Mouse (Mus musculus) kidney, adult 2 months (tissue): ENCODE results near the gene Lima1. TPM values are rescaled to one million over a fixed set of nuclear protein-coding genes. Genes with fewer than 3 reads are reported as not detected.
A peak's percentile ranks its signal among the peaks of the same experiment; 100 is the strongest.

Source experiments
- DNase-seq: peaks from one replicate; pipeline ENCODE4 v3.0.0; 2021
- H3K27ac ChIP-seq: fragments of 200-500 bp; 2 replicates; pipeline ENCODE4 v1.5.1; 2012; ENCODE audit warnings: low read depth, low read length, control low read depth, inconsistent platforms; ENCODE audit not compliant: insufficient read depth
- H3K27me3 ChIP-seq: fragments of 200-500 bp; replicated peaks from 2 replicates; pipeline ENCODE4 v1.6.1; 2012; ENCODE audit warnings: mild to moderate bottlenecking, moderate library complexity, low read length, inconsistent platforms; ENCODE audit not compliant: control insufficient read depth, insufficient read depth
- H3K36me3 ChIP-seq: fragments of 200-500 bp; 2 replicates; pipeline ENCODE4 v1.6.1; 2012; ENCODE audit warnings: mild to moderate bottlenecking, moderate library complexity, low read length, inconsistent platforms; ENCODE audit not compliant: control insufficient read depth, insufficient read depth
- H3K4me1 ChIP-seq: fragments of 200-500 bp; 2 replicates; pipeline ENCODE4 v1.6.1; 2011; ENCODE audit warnings: low read length; ENCODE audit not compliant: control insufficient read depth, insufficient read depth
- H3K4me3 ChIP-seq: fragments of 200-500 bp; 2 replicates; pipeline ENCODE4 v1.5.1; 2011; ENCODE audit warnings: mild to moderate bottlenecking, low read depth, low read length, control low read depth; ENCODE audit not compliant: insufficient read depth
- CTCF ChIP-seq: fragments of 200-500 bp; conservative IDR thresholded peaks from 2 replicates; pipeline ENCODE4 v1.5.1; 2011; ENCODE audit warnings: low read depth, mild to moderate bottlenecking, control low read depth, low read length, moderate library complexity, mixed read lengths; ENCODE audit not compliant: insufficient read depth, insufficient read length
- POLR2A ChIP-seq: fragments of 200-500 bp; IDR thresholded peaks from one replicate; pipeline ENCODE4 v1.6.1; 2011; ENCODE audit warnings: low read depth, low read length, control low read depth
- WGBS: fragments of 180-500 bp; shearing (Covaris S2); methylation state at CpG from one replicate; pipeline ENCODE4 v1.1.7; 2018; 5-methylcytosine and 5-hydroxymethylcytosine counted together
- polyA plus RNA-seq: library from polyadenylated mRNA; depleted of rRNA; stranded (reverse); fragments of >200 nt; gene quantifications from 2 replicates; pipeline ENCODE4 v1.2.3, GENCODE M21; 2012; rRNA removed

The Lima1 gene
- polyA plus RNA-seq, 1 experiment = 32.7 TPM

DNA sequence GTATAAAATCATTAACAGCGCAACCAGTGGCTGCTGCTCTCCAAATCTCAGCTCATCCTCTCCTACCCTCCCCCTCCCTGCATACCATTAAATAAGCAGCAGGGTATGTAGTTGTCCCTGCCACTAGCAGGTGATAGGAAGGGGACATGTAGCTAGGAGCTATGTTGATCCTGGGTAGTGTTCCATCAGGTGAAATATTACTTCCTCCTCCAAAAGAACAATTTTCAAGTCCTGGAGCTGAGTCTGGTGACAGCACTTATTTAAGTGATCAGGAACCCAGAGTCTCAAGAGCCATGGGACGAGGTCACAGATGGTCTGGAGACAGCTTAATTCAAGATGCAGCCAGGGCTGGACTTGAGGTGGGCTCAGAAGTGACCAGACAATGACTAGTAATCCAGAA, 139.6 kb downstream of the Lima1 start:
- H3K36me3 ChIP-seq = no peaks in the 10 kb centered on the region; the same call in 1 of the 2 replicates
- H3K4me3 ChIP-seq = no peak overlapping the region
- DNase-seq = peak; percentile 100
- WGBS = 91% methylated on average over 2 of the region's 2 CpGs
- no peak overlapping the region for H3K27ac ChIP-seq
- no peaks in the 10 kb centered on the region for H3K27me3 ChIP-seq
- TF ChIP-seq CTCF (no peak), POLR2A (no peak)
- H3K4me1 ChIP-seq = no peaks in the 10 kb centered on the region

DNA sequence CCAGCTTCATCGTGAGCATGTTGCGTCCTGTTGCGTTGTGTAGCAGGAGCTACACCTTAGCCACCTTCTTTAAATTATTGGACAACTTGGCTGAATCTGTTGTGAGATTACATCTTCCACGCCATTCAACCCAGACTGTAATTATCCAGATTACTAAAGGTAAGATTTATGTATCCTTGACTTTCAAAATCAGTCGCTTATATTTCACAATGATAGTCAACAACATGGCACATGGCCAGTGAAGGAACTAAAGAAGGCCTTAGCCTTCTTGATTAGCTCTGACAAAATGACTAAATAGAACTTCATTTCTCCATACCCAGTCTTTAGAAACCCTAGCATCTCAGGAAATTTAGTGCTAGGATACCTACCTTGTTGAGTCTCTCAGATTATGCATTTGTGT, 142.1 kb downstream of the Lima1 start:
- DNase-seq = no peak
- Histone ChIP-seq H3K4me1 (no peaks in the 10 kb centered on the region), H3K36me3 (peaks cover 3% of the 10 kb centered on the region; the same call in 1 of the 2 replicates)

DNA sequence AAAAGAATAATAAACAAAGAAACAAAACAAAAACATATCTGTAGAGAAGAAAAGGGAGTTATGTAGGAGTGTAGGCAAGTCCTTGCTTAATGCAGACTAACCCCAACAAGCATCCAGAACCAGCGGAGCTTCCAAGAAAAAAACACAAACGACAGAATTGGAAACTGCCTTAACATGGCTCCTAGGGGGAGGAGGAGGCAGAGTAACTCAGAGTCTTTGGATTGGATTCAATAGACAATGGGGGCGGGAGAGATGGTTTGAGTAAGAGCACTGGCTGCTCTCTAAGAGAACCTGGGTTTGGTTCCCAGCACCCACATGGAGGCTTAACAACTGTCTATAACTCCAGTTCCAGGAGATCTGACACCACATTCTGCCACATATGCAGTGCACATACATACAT, 143.6 kb downstream of the Lima1 start:
- DNase-seq = no peak
- H3K4me3 ChIP-seq = no peak overlapping the region
- no peak for TF ChIP-seq CTCF
- TF ChIP-seq POLR2A = no peak
- peaks cover under 1% of the 10 kb centered on the region; the same call in 1 of the 2 replicates for H3K4me1 ChIP-seq
- no peaks in the 10 kb centered on the region for H3K27me3 ChIP-seq
- H3K27ac ChIP-seq = no peak overlapping the region
- H3K36me3 ChIP-seq = peaks cover 3% of the 10 kb centered on the region; the same call in 1 of the 2 replicates
- 90% methylated on average over 3 of the region's 3 CpGs for WGBS

More for the DNA sequence above, 142.1 kb downstream of the Lima1 start:
- TF ChIP-seq CTCF = no peak
- TF ChIP-seq POLR2A = no peak
- Histone ChIP-seq H3K4me3 (no peak overlapping the region), H3K27ac (no peak overlapping the region), H3K27me3 (no peaks in the 10 kb centered on the region)
- WGBS = 95% methylated on average over 5 of the region's 5 CpGs

DNA sequence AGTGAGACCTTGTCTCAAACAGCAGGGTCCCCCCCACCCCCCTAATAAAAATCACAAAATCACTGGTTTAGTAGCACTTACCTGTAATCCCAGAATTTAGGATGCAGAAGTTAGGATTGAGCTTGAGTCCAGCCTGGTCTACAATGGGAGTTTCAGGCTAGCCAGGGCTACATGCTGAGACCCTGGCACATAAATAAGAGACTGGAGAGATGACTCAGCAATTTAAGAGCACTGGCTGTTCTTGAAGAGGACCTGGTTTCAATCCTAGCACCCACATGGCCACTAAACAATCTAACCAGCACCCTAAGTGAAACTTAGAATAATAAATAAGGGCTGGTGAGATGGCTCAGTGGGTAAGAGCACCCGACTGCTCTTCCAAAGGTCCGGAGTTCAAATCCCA, 144.1 kb downstream of the Lima1 start:
- no peak overlapping the region for H3K27ac ChIP-seq
- WGBS = 87% methylated on average over 2 of the region's 2 CpGs
- TF ChIP-seq CTCF = no peak
- H3K27me3 ChIP-seq = no peaks in the 10 kb centered on the region
- peaks cover 3% of the 10 kb centered on the region; the same call in 1 of the 2 replicates for H3K36me3 ChIP-seq
- peaks cover 3% of the 10 kb centered on the region; the same call in 1 of the 2 replicates for H3K4me1 ChIP-seq
- DNase-seq = no peak
- H3K4me3 ChIP-seq = no peak overlapping the region

DNA sequence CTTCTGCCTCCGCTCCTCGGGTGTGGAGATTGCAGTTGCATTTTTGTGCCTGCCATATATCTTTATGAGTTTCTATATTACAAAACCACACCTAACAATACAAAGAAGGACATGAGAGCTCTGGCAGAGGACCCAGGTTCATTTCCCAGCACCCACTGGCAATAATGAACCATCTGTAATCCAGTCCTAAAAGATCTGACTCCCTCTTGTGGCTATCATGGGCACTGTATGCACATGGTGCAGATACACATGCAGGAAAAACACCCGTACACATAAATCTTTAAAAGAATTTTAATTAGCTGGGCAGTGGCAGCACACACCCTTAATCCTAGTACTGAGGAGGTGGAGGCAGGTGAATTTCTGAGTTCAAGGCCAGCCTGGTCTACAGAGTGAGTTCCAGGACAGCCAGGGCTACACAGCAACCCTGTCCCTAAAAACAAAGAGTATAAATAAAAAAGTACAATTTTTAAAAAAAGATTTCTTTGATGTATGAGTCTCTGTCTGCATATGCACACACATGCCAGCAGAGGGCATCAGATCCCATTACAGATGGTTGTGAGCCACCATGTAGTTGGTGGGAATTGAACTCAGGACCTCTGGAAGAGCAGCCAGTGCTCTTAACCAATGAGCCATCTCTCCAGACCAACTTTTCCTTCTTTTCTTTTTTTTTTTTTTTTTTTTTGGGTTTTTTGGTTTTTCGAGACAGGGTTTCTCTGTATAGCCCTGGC, 146.0 kb downstream of the Lima1 start:
- Histone ChIP-seq H3K27me3 (no peaks in the 10 kb centered on the region), H3K27ac (no peak overlapping the region), H3K4me3 (no peak overlapping the region), H3K36me3 (peaks cover 3% of the 10 kb centered on the region; the same call in 1 of the 2 replicates), H3K4me1 (peaks cover 8% of the 10 kb centered on the region)
- DNase-seq = no peak
- TF ChIP-seq POLR2A (no peak), CTCF (0 out of 2 replicates have a peak, but pooled peaks have one; percentile 22)
- WGBS = 96% methylated on average over 3 of the region's 4 CpGs

Other genes with a start within 250 kb of the Lima1 start
- 2.4 and 2.6 TPM in 2 replicates for gene Racgap1, start 223.8 kb downstream of the Lima1 start, polyA plus RNA-seq
- gene Asic1, start 205.1 kb downstream of the Lima1 start, polyA plus RNA-seq = 0.34 and 0.37 TPM in 2 replicates
- 27.7 and 29.5 TPM in 2 replicates for gene Smarcd1, start 173.3 kb downstream of the Lima1 start, polyA plus RNA-seq
- 0.58 TPM in 1 of 2 replicates, not detected in the other for gene Gm17349, start 170.0 kb downstream of the Lima1 start, polyA plus RNA-seq
- gene Gpd1, start 157.9 kb downstream of the Lima1 start, polyA plus RNA-seq = 427 and 506 TPM in 2 replicates
- 263 and 269 TPM in 2 replicates for gene Cox14, start 149.8 kb downstream of the Lima1 start, polyA plus RNA-seq
- 28.7 and 31.8 TPM in 2 replicates for gene Cers5, start 102.6 kb downstream of the Lima1 start, polyA plus RNA-seq
- 0.04 and 0.05 TPM in 2 replicates for gene Fam186a, start 91.6 kb upstream of the Lima1 start, polyA plus RNA-seq
- 43.4 and 63.3 TPM in 2 replicates for gene Larp4, start 94.6 kb upstream of the Lima1 start, polyA plus RNA-seq
- gene Dip2b, start 163.2 kb upstream of the Lima1 start, polyA plus RNA-seq = 4.7 and 5.4 TPM in 2 replicates